Mouse (Mus musculus) layer of hippocampus, postnatal 14 days (tissue): ENCODE results near the gene Hnrnpf. TPM values are rescaled to one million over a fixed set of nuclear protein-coding genes. Genes with fewer than 3 reads are reported as not detected.
"Not testable (repeated sequence)": the region's sequence is repeated elsewhere in the genome, so short reads cannot be mapped to it uniquely, and the experiment has no call there.

Source experiments
- DNase-seq, 2 experiments: peaks; one replicate each; pipeline ENCODE4 v3.0.0; 2021 to 2022; ENCODE audit warnings: low spot score in 2 of 2, mixed read lengths in 1 of 2
- long read RNA-seq, 2 experiments: library from polyadenylated mRNA; stranded (forward); transcript quantifications; one replicate each; pipeline ENCODE4 v2.0.0; 2021
- total RNA-seq, 2 experiments: library from RNA; stranded (reverse); gene quantifications; 2 replicates each; pipeline ENCODE4 v1.2.3; 2021

The Hnrnpf gene
- total RNA-seq: 100 to 1,000 TPM; 140 to 154 TPM
- long read RNA-seq, experiment 1, transcript Hnrnpf-209 (3 exons, 2,280 nt): minor isoform, 31 of 189 reads
- long read RNA-seq, experiment 1, transcript Hnrnpf-210 (1 exons, 1,922 nt): minor isoform, 9 of 189 reads
- long read RNA-seq, experiment 1, transcript Hnrnpf-201 (4 exons, 2,147 nt): major isoform, 58 of 189 reads
- long read RNA-seq, experiment 1, transcript Hnrnpf-208 (4 exons, 956 nt): minor isoform, 20 of 189 reads
- long read RNA-seq, experiment 1, partial matches to known transcripts: 67 of 189 reads
- long read RNA-seq, experiment 1, other reads (novel, unspliced or antisense): 4 of 189 reads
- long read RNA-seq, experiment 2, transcript Hnrnpf-201 (4 exons, 2,147 nt): major isoform, 57 of 180 reads
- long read RNA-seq, experiment 2, transcript Hnrnpf-210 (1 exons, 1,922 nt): minor isoform, 20 of 180 reads
- long read RNA-seq, experiment 2, transcript Hnrnpf-209 (3 exons, 2,280 nt): minor isoform, 36 of 180 reads
- long read RNA-seq, experiment 2, transcript Hnrnpf-208 (4 exons, 956 nt): minor isoform, 11 of 180 reads
- long read RNA-seq, experiment 2, partial matches to known transcripts: 50 of 180 reads
- long read RNA-seq, experiment 2, other reads (novel, unspliced or antisense): 5 of 180 reads

- no peak for DNase-seq
These were observed at the start of gene Hnrnpf for GRCm38 (mm10) chr6:117900126-117901080. Hnrnpf (plus strand) TSS chr6:117900324.

- DNase-seq: no peak
These were observed 48.4 kb upstream of the Hnrnpf start for GRCm38 (mm10) chr6:117851747-117852146.

- DNase-seq: no peak
These were observed 42.1 kb upstream of the Hnrnpf start for GRCm38 (mm10) chr6:117857990-117858389.

GRCm38 (mm10) chr6:117861848-117862247 lies 38.3 kb upstream of the Hnrnpf start, which contains the start of gene Zfp239:
Zfp239 (plus strand) TSS chr6:117862100.
- no peak for DNase-seq

- DNase-seq: no peak
These were observed 37.7 kb upstream of the Hnrnpf start for GRCm38 (mm10) chr6:117862465-117862864.

- DNase-seq: peak; percentile 56 to 74
These were observed 37.1 kb upstream of the Hnrnpf start for GRCm38 (mm10) chr6:117862899-117863620.

- DNase-seq: no peak
These were observed 36.4 kb upstream of the Hnrnpf start for GRCm38 (mm10) chr6:117863751-117864150.

GRCm38 (mm10) chr6:117868187-117868586 lies 31.9 kb upstream of the Hnrnpf start:
- no peak for DNase-seq

GRCm38 (mm10) chr6:117871034-117871433 lies 29.1 kb upstream of the Hnrnpf start:
- no peak for DNase-seq

- not testable (repeated sequence) for DNase-seq
These were observed 26.7 kb upstream of the Hnrnpf start for GRCm38 (mm10) chr6:117873450-117873849.

- DNase-seq: no peak
These were observed 25.4 kb upstream of the Hnrnpf start for GRCm38 (mm10) chr6:117874621-117875281.

GRCm38 (mm10) chr6:117878700-117879407 lies 21.3 kb upstream of the Hnrnpf start:
- peak in 1 of 2 experiments; percentile 94 for DNase-seq

GRCm38 (mm10) chr6:117879408-117880115 lies 20.6 kb upstream of the Hnrnpf start:
- DNase-seq: peak; percentile 99 to 100

GRCm38 (mm10) chr6:117880394-117880838 lies 19.7 kb upstream of the Hnrnpf start:
- no peak for DNase-seq

- DNase-seq: no peak
These were observed 18.9 kb upstream of the Hnrnpf start for GRCm38 (mm10) chr6:117881229-117881628.

- no peak for DNase-seq
These were observed 18.1 kb upstream of the Hnrnpf start for GRCm38 (mm10) chr6:117881997-117882396.

GRCm38 (mm10) chr6:117885943-117886342 lies 14.2 kb upstream of the Hnrnpf start:
- DNase-seq: no peak

- no peak for DNase-seq
These were observed 12.1 kb upstream of the Hnrnpf start for GRCm38 (mm10) chr6:117888032-117888431.
